28 mouse cellular contexts compared by ENCODE assay signal in the genomic region with DNA sequence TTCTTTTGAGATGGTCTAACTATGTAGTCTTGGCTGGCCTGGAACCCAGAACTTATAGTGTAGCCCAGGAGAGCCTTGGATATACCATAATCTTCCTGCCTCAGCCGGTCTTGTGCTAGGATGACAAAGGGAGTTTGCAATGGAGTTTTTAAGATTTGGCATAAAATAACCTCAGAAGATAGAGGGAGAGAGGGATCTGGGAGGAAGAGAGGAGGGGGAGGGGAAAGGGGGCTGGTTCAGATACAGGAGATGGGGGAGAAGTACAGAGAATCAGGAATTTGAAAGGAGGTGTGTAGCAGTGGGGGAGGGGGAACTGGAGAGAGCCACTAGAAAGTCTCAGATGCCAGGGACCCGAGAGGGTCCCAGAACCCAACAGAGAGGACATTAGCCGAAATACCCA. TPM values are rescaled to one million over a fixed set of nuclear protein-coding genes. Genes with fewer than 3 reads are reported as not detected.
"Had no signal": no experiment of that assay in that cellular context is flagged by ENCODE, and none has a peak within 500 bp of the region (broad histone marks: within the 10 kb centered on the region; RNA-seq: fewer than 3 reads in every experiment).

No protein-coding gene starts in this region.

- H3K9me3 ChIP-seq: embryonic facial prominence, embryonic 10.5 days; embryonic facial prominence, embryonic 12.5 days; embryonic facial prominence, embryonic 13.5 days; embryonic facial prominence, embryonic 15.5 days; forebrain, embryonic 10.5 days; forebrain, embryonic 12.5 days; forebrain, embryonic 13.5 days; forebrain, embryonic 15.5 days had no signal

- ATAC-seq: forebrain, embryonic 13.5 days; forebrain, embryonic 14.5 days; forebrain, embryonic 15.5 days; forebrain, embryonic 16.5 days; forebrain, postnatal 0 days had no signal

- H3K4me2 ChIP-seq: embryonic facial prominence, embryonic 12.5 days; embryonic facial prominence, embryonic 13.5 days; embryonic facial prominence, embryonic 15.5 days; forebrain, embryonic 12.5 days; forebrain, embryonic 13.5 days; forebrain, embryonic 15.5 days had no signal

- H3K27me3 ChIP-seq: embryonic facial prominence, embryonic 12.5 days; embryonic facial prominence, embryonic 13.5 days; embryonic facial prominence, embryonic 15.5 days; forebrain, embryonic 12.5 days; forebrain, embryonic 13.5 days; forebrain, embryonic 15.5 days had no signal

- H3K27ac ChIP-seq: embryonic facial prominence, embryonic 10.5 days; embryonic facial prominence, embryonic 12.5 days; embryonic facial prominence, embryonic 13.5 days; embryonic facial prominence, embryonic 15.5 days; forebrain, embryonic 10.5 days; forebrain, embryonic 12.5 days; forebrain, embryonic 13.5 days; forebrain, embryonic 15.5 days; gastrocnemius, adult 2 months; heart, adult 2 months had no signal

- H3K4me3 ChIP-seq: embryonic facial prominence, embryonic 10.5 days; embryonic facial prominence, embryonic 12.5 days; embryonic facial prominence, embryonic 13.5 days; embryonic facial prominence, embryonic 15.5 days; erythroblast, embryonic 14.5 days; forebrain, embryonic 10.5 days; forebrain, embryonic 12.5 days; forebrain, embryonic 13.5 days; forebrain, embryonic 15.5 days; gastrocnemius, adult 2 months; heart, adult 2 months had no signal

- H3K4me1 ChIP-seq: embryonic facial prominence, embryonic 10.5 days; embryonic facial prominence, embryonic 12.5 days; embryonic facial prominence, embryonic 13.5 days; embryonic facial prominence, embryonic 15.5 days; forebrain, embryonic 10.5 days; forebrain, embryonic 12.5 days; forebrain, embryonic 13.5 days; forebrain, embryonic 15.5 days had no signal

- DNase-seq: cerebellum, adult 2 months; cerebellum, adult 8-10 months; cerebellum, adult 9-10 months; cerebellum, adult 9-11 months; cerebellum, postnatal 10 days; cerebellum, postnatal 14 days; cerebellum, postnatal 25 days; cerebellum, postnatal 36 days; embryo, embryonic 11 days; forebrain, postnatal 0 days; gastrocnemius, adult 2 months; gastrocnemius, postnatal 10 days; gastrocnemius, postnatal 14 days; gastrocnemius, postnatal 25 days; gastrocnemius, postnatal 36 days; heart, adult 18-20 months; heart, adult 2 months had no signal

- H3K36me3 ChIP-seq: embryonic facial prominence, embryonic 12.5 days; forebrain, embryonic 12.5 days; forebrain, embryonic 15.5 days had no signal

- H3K9ac ChIP-seq: embryonic facial prominence, embryonic 12.5 days; embryonic facial prominence, embryonic 13.5 days; embryonic facial prominence, embryonic 15.5 days; forebrain, embryonic 12.5 days; forebrain, embryonic 13.5 days; forebrain, embryonic 15.5 days; forebrain, postnatal 0 days had no signal

RNA-seq across cellular contexts. Expression of gene Plekhh2, which starts 7.7 kb away (rescaled TPM):
- polyA plus RNA-seq: erythroblast, embryonic 14.5 days had no signal
